Mouse (Mus musculus): ENCODE data around the gene Proser1.

DNA sequence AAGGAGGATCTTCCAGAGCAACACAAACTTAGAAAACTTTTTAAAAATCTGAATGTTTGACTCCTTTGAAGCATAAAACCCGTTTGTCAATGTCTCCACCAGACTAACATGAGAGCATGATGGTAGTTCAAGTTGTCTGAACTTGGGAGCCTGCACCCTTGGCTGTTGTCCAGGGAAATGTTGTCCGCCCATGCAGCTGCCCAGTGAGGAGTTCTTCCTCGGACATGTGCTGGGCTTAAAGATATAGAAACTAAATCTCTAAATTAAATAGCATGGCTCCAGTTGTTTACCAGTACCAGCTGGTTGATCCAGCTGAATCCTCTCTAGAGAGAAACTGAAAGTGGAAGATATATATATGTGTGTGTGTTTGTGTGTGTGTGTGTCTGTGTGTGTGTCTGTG is 49.5 kb upstream of the Proser1 start:
- TF ChIP-seq CTCF (IDR thresholded peaks at IDR 0.05; ENCODE audit: control insufficient read depth, insufficient read depth, insufficient read length) = no peak
- no peak for TF ChIP-seq MYOD1 (IDR thresholded peaks at IDR 0.05; ENCODE audit: control insufficient read depth, insufficient read length, low read depth)
- no peak for TF ChIP-seq USF1 (IDR thresholded peaks at IDR 0.05; ENCODE audit: low read depth)
- no peak for TF ChIP-seq MYOG (IDR thresholded peaks at IDR 0.05; ENCODE audit: control insufficient read depth, extremely low read depth, insufficient read length)
